Mouse (Mus musculus): ENCODE measurements around the gene Jagn1. TPM values are rescaled to one million over a fixed set of nuclear protein-coding genes. Genes with fewer than 3 reads are reported as not detected.

Jagn1 gene
- polyA plus RNA-seq, 1 experiment from 2014 or later, result 111 TPM

GRCm38 (mm10) chr6:113495071-113495675 lies 52.8 kb downstream of the Jagn1 start:
- peak overlapping the region; percentile 63 for H3K9ac ChIP-seq (ENCODE audit: low read depth, low read length)
- H3K4me1 ChIP-seq (replicated peaks; ENCODE audit: insufficient read depth, low read length), result no peaks in the 10 kb centered on the region
- ATAC-seq (replicated peaks; ENCODE audit: low FRiP score, low read depth) (0 out of 2 replicates have a peak, but pooled peaks have one; percentile 3), DNase-seq (ENCODE audit: low spot score) (no peak)
- H3K27me3 ChIP-seq (ENCODE audit: insufficient read depth, low read length), result no peaks in the 10 kb centered on the region
- 0 out of 2 replicates have a peak, but pooled peaks cover 4% of the 10 kb centered on the region for H3K36me3 ChIP-seq (ENCODE audit: insufficient read depth, low read length)
- H3K9me3 ChIP-seq (replicated peaks; ENCODE audit: low read length), result no peaks in the 10 kb centered on the region
- WGBS, result 56% methylated on average over 28 of the region's 28 CpGs
- H3K4me3 ChIP-seq (replicated peaks; ENCODE audit: low read depth, low read length), result peak overlapping the region; percentile 39; the same call in 1 of the 2 replicates
- H3K4me2 ChIP-seq (ENCODE audit: low read length), result peak overlapping the region; percentile 67
- H3K27ac ChIP-seq, result no peak overlapping the region
- TF ChIP-seq CTCF (IDR thresholded peaks at IDR 0.05; ENCODE audit: low read depth), result no peak

Small RNAs within 50 kb of the gene (microRNA-seq; reads per million reads assigned to microRNA genes)
- not detected for gene Gm24387

Other genes starting within 250 kb of the Jagn1 start
- gene Lhfpl4, start 247.2 kb upstream of the Jagn1 start, polyA plus RNA-seq (2015; fragmentation: Nextera tagmentation; extraction: Ambion mirVana), result 0.20 and 0.45 TPM in 2 replicates
- 30.5 and 33.7 TPM in 2 replicates for gene Mtmr14, start 204.7 kb upstream of the Jagn1 start, polyA plus RNA-seq (2015; fragmentation: Nextera tagmentation; extraction: Ambion mirVana)
- not detected in 2 replicates for gene Cpne9, start 160.3 kb upstream of the Jagn1 start, polyA plus RNA-seq (2015; fragmentation: Nextera tagmentation; extraction: Ambion mirVana)
- 12.2 and 12.5 TPM in 2 replicates for gene Brpf1, start 135.4 kb upstream of the Jagn1 start, polyA plus RNA-seq (2015; fragmentation: Nextera tagmentation; extraction: Ambion mirVana)
- 14.0 TPM in 2 replicates for gene Ogg1, start 115.6 kb upstream of the Jagn1 start, polyA plus RNA-seq (2015; fragmentation: Nextera tagmentation; extraction: Ambion mirVana)
- gene Camk1, start 98.6 kb upstream of the Jagn1 start, polyA plus RNA-seq (2015; fragmentation: Nextera tagmentation; extraction: Ambion mirVana), result 90.6 and 99.7 TPM in 2 replicates
- gene Tada3, start 64.7 kb upstream of the Jagn1 start, polyA plus RNA-seq (2015; fragmentation: Nextera tagmentation; extraction: Ambion mirVana), result 37.9 and 39.9 TPM in 2 replicates
- 375 and 420 TPM in 2 replicates for gene Arpc4, start 64.5 kb upstream of the Jagn1 start, polyA plus RNA-seq (2015; fragmentation: Nextera tagmentation; extraction: Ambion mirVana)
- 1.5 and 2.0 TPM in 2 replicates for gene Ttll3, start 53.3 kb upstream of the Jagn1 start, polyA plus RNA-seq (2015; fragmentation: Nextera tagmentation; extraction: Ambion mirVana)
- 24.4 and 30.5 TPM in 2 replicates for gene Rpusd3, start 23.2 kb upstream of the Jagn1 start, polyA plus RNA-seq (2015; fragmentation: Nextera tagmentation; extraction: Ambion mirVana)
- gene Cidec, start 6.8 kb upstream of the Jagn1 start, polyA plus RNA-seq (2015; fragmentation: Nextera tagmentation; extraction: Ambion mirVana), result 0.17 and 0.23 TPM in 2 replicates
- gene Il17re, start 15.9 kb downstream of the Jagn1 start, polyA plus RNA-seq (2015; fragmentation: Nextera tagmentation; extraction: Ambion mirVana), result 10.9 and 11.1 TPM in 2 replicates
- 28.0 and 28.8 TPM in 2 replicates for gene Il17rc, start 28.9 kb downstream of the Jagn1 start, polyA plus RNA-seq (2015; fragmentation: Nextera tagmentation; extraction: Ambion mirVana)
- 25.7 and 28.7 TPM in 2 replicates for gene Creld1, start 40.7 kb downstream of the Jagn1 start, polyA plus RNA-seq (2015; fragmentation: Nextera tagmentation; extraction: Ambion mirVana)
- 0.52 and 0.55 TPM in 2 replicates for gene Prrt3, start 59.4 kb downstream of the Jagn1 start, polyA plus RNA-seq (2015; fragmentation: Nextera tagmentation; extraction: Ambion mirVana)
- gene Emc3, start 89.1 kb downstream of the Jagn1 start, polyA plus RNA-seq (2015; fragmentation: Nextera tagmentation; extraction: Ambion mirVana), result 114 and 118 TPM in 2 replicates
- 3.0 and 5.1 TPM in 2 replicates for gene Fancd2, start 89.1 kb downstream of the Jagn1 start, polyA plus RNA-seq (2015; fragmentation: Nextera tagmentation; extraction: Ambion mirVana)
- 1.6 TPM in 2 replicates for gene Fancd2os, start 158.1 kb downstream of the Jagn1 start, polyA plus RNA-seq (2015; fragmentation: Nextera tagmentation; extraction: Ambion mirVana)
- gene Brk1, start 162.2 kb downstream of the Jagn1 start, polyA plus RNA-seq (2015; fragmentation: Nextera tagmentation; extraction: Ambion mirVana), result 236 and 242 TPM in 2 replicates
- gene Vhl, start 181.4 kb downstream of the Jagn1 start, polyA plus RNA-seq (2015; fragmentation: Nextera tagmentation; extraction: Ambion mirVana), result 33.5 and 36.9 TPM in 2 replicates
- 5.3 and 6.7 TPM in 2 replicates for gene Irak2, start 195.9 kb downstream of the Jagn1 start, polyA plus RNA-seq (2015; fragmentation: Nextera tagmentation; extraction: Ambion mirVana)

Measured in kidney, postnatal 0 days (tissue).